Mouse (Mus musculus) stomach, postnatal 0 days (tissue): ENCODE data around the gene Lama4.

Experiments
- CTCF ChIP-seq: IDR thresholded peaks from 2 replicates; pipeline ENCODE4 v1.5.1; 2016; ENCODE audit warnings: antibody characterized with exemption, low read depth, mild to moderate bottlenecking, moderate library complexity
- EP300 ChIP-seq: optimal IDR thresholded peaks from 2 replicates; pipeline ENCODE3; 2016; ENCODE audit warnings: antibody characterized with exemption

DNA sequence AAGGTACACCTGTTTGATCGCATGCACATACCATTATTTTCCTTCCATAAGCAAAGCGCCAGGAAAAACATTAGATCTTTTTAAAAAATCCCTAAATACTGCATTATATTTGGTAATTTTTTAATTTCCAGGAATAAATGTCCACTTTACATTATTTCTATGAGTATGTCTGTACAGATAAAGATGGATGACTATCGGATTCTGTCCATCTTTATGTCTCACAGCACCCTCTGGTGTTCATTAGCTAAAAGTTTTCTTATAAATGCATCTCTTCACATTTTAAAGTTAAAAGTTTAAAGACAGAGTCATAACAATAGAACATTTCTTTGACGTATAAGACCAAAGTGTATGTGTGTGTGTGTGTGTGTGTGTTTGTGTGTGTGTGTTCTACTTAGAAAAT is 74.2 kb downstream of the Lama4 start:
- TF ChIP-seq CTCF: peak; percentile 75
- TF ChIP-seq EP300: no peak
